Mouse (Mus musculus): ENCODE data around the gene Ap4m1.

- TF ChIP-seq POLR2A (IDR thresholded peaks at IDR 0.05; ENCODE audit: low read depth, low read length) (peak; percentile 44), CTCF (IDR thresholded peaks at IDR 0.05; ENCODE audit: borderline replicate concordance, insufficient read depth, low read length) (no peak)
These were observed 16.0 kb downstream of the Ap4m1 start for GRCm38 (mm10) chr5:138187661-138188306.
